Mouse (Mus musculus): ENCODE data around the gene B630019K06Rik. TPM values are rescaled to one million over a fixed set of nuclear protein-coding genes. Genes with fewer than 3 reads are reported as not detected.
A peak's percentile ranks its signal among the peaks of the same experiment; 100 is the strongest.

The B630019K06Rik gene
- polyA plus RNA-seq, 1 experiment from 2014 or later, result 4.0 TPM

- Histone ChIP-seq H3K27me3 (replicated peaks; ENCODE audit: control insufficient read depth, insufficient read depth, low read length) (no peaks in the 10 kb centered on the region), H3K36me3 (ENCODE audit: control insufficient read depth, insufficient read depth, low read length) (no peaks in the 10 kb centered on the region), H3K9me3 (ENCODE audit: control insufficient read depth, low read length) (no peaks in the 10 kb centered on the region), H3K4me3 (ENCODE audit: low read depth, low read length) (no peak overlapping the region), H3K9ac (ENCODE audit: low read depth, low read length) (no peak overlapping the region), H3K27ac (replicated peaks; ENCODE audit: low read depth, low read length) (no peak overlapping the region), H3K4me1 (ENCODE audit: control insufficient read depth, insufficient read depth, low read length) (no peaks in the 10 kb centered on the region), H3K4me2 (ENCODE audit: low read depth, low read length) (no peak overlapping the region)
- no peak for ATAC-seq (ENCODE audit: low read depth)
- DNase-seq (ENCODE audit: low spot score), result no peak
- WGBS, result 61% methylated on average over 4 of the region's 4 CpGs
Measured at GRCm38 (mm10) chrX:8900823-8901222, 8.6 kb downstream of the B630019K06Rik start.

- no peaks in the 10 kb centered on the region for H3K36me3 ChIP-seq (ENCODE audit: control insufficient read depth, insufficient read depth, low read length)
- no peaks in the 10 kb centered on the region for H3K27me3 ChIP-seq (replicated peaks; ENCODE audit: control insufficient read depth, insufficient read depth, low read length)
- no peaks in the 10 kb centered on the region for H3K4me1 ChIP-seq (ENCODE audit: control insufficient read depth, insufficient read depth, low read length)
- no peaks in the 10 kb centered on the region for H3K9me3 ChIP-seq (ENCODE audit: control insufficient read depth, low read length)
- DNase-seq (ENCODE audit: low spot score) (peak; percentile 10), ATAC-seq (ENCODE audit: low read depth) (peak; percentile 71)
- no peak overlapping the region for H3K4me3 ChIP-seq (ENCODE audit: low read depth, low read length)
- H3K27ac ChIP-seq (replicated peaks; ENCODE audit: low read depth, low read length), result no peak overlapping the region
- H3K4me2 ChIP-seq (ENCODE audit: low read depth, low read length), result no peak overlapping the region
- H3K9ac ChIP-seq (ENCODE audit: low read depth, low read length), result no peak overlapping the region
- 16% methylated on average over 6 of the region's 7 CpGs for WGBS
Measured at GRCm38 (mm10) chrX:8901906-8902472, 9.8 kb downstream of the B630019K06Rik start.

GRCm38 (mm10) chrX:8921080-8921479, 28.9 kb downstream of the B630019K06Rik start:
- no peak overlapping the region for H3K4me2 ChIP-seq (ENCODE audit: low read depth, low read length)
- no peaks in the 10 kb centered on the region for H3K4me1 ChIP-seq (ENCODE audit: control insufficient read depth, insufficient read depth, low read length)
- no peaks in the 10 kb centered on the region for H3K36me3 ChIP-seq (ENCODE audit: control insufficient read depth, insufficient read depth, low read length)
- DNase-seq (ENCODE audit: low spot score) (no peak), ATAC-seq (ENCODE audit: low read depth) (no peak)
- no peaks in the 10 kb centered on the region for H3K27me3 ChIP-seq (replicated peaks; ENCODE audit: control insufficient read depth, insufficient read depth, low read length)
- 71% methylated on average over 4 of the region's 4 CpGs for WGBS
- no peaks in the 10 kb centered on the region for H3K9me3 ChIP-seq (ENCODE audit: control insufficient read depth, low read length)
- H3K27ac ChIP-seq (replicated peaks; ENCODE audit: low read depth, low read length), result no peak overlapping the region
- no peak overlapping the region for H3K9ac ChIP-seq (ENCODE audit: low read depth, low read length)
- H3K4me3 ChIP-seq (ENCODE audit: low read depth, low read length), result no peak overlapping the region

- Histone ChIP-seq H3K27me3 (replicated peaks; ENCODE audit: control insufficient read depth, insufficient read depth, low read length) (no peaks in the 10 kb centered on the region), H3K36me3 (ENCODE audit: control insufficient read depth, insufficient read depth, low read length) (no peaks in the 10 kb centered on the region), H3K4me2 (ENCODE audit: low read depth, low read length) (no peak overlapping the region), H3K4me3 (ENCODE audit: low read depth, low read length) (no peak overlapping the region), H3K4me1 (ENCODE audit: control insufficient read depth, insufficient read depth, low read length) (no peaks in the 10 kb centered on the region), H3K9me3 (ENCODE audit: control insufficient read depth, low read length) (no peaks in the 10 kb centered on the region), H3K9ac (ENCODE audit: low read depth, low read length) (no peak overlapping the region), H3K27ac (replicated peaks; ENCODE audit: low read depth, low read length) (no peak overlapping the region)
- no peak for DNase-seq (ENCODE audit: low spot score)
- ATAC-seq (ENCODE audit: low read depth), result no peak
- WGBS, result 54% methylated on average over 9 of the region's 9 CpGs
Measured at GRCm38 (mm10) chrX:8921813-8922607, 29.8 kb downstream of the B630019K06Rik start.

GRCm38 (mm10) chrX:8927308-8927707, 35.1 kb downstream of the B630019K06Rik start:
- no peak overlapping the region for H3K9ac ChIP-seq (ENCODE audit: low read depth, low read length)
- H3K4me3 ChIP-seq (ENCODE audit: low read depth, low read length), result no peak overlapping the region
- H3K4me2 ChIP-seq (ENCODE audit: low read depth, low read length), result no peak overlapping the region
- no peaks in the 10 kb centered on the region for H3K27me3 ChIP-seq (replicated peaks; ENCODE audit: control insufficient read depth, insufficient read depth, low read length)
- no peaks in the 10 kb centered on the region for H3K4me1 ChIP-seq (ENCODE audit: control insufficient read depth, insufficient read depth, low read length)
- H3K9me3 ChIP-seq (ENCODE audit: control insufficient read depth, low read length), result no peaks in the 10 kb centered on the region
- WGBS, result 46% methylated on average over 4 of the region's 4 CpGs
- no peaks in the 10 kb centered on the region for H3K36me3 ChIP-seq (ENCODE audit: control insufficient read depth, insufficient read depth, low read length)
- DNase-seq (ENCODE audit: low spot score) (no peak), ATAC-seq (ENCODE audit: low read depth) (no peak)
- H3K27ac ChIP-seq (replicated peaks; ENCODE audit: low read depth, low read length), result no peak overlapping the region

- no peak for ATAC-seq (ENCODE audit: low read depth)
- Histone ChIP-seq H3K4me3 (ENCODE audit: low read depth, low read length) (no peak overlapping the region), H3K4me2 (ENCODE audit: low read depth, low read length) (no peak overlapping the region), H3K9me3 (ENCODE audit: control insufficient read depth, low read length) (no peaks in the 10 kb centered on the region), H3K27me3 (replicated peaks; ENCODE audit: control insufficient read depth, insufficient read depth, low read length) (no peaks in the 10 kb centered on the region), H3K36me3 (ENCODE audit: control insufficient read depth, insufficient read depth, low read length) (no peaks in the 10 kb centered on the region), H3K9ac (ENCODE audit: low read depth, low read length) (no peak overlapping the region), H3K27ac (replicated peaks; ENCODE audit: low read depth, low read length) (no peak overlapping the region), H3K4me1 (ENCODE audit: control insufficient read depth, insufficient read depth, low read length) (no peaks in the 10 kb centered on the region)
- 83% methylated on average over 8 of the region's 8 CpGs for WGBS
- no peak for DNase-seq (ENCODE audit: low spot score)
Measured at GRCm38 (mm10) chrX:8944041-8944440, 51.9 kb downstream of the B630019K06Rik start.

Other genes starting within 250 kb of the B630019K06Rik start
- gene Ssxb8, start 201.5 kb upstream of the B630019K06Rik start, polyA plus RNA-seq (2014; fragmentation: Nextera tagmentation; extraction: Ambion mirVana), result not detected in 2 replicates
- gene Ssx9, start 143.9 kb upstream of the B630019K06Rik start, polyA plus RNA-seq (2014; fragmentation: Nextera tagmentation; extraction: Ambion mirVana), result not detected in 2 replicates
- gene Ssxb5, start 88.7 kb upstream of the B630019K06Rik start, polyA plus RNA-seq (2014; fragmentation: Nextera tagmentation; extraction: Ambion mirVana), result not detected in 2 replicates
- gene Gm6592, start 48.4 kb upstream of the B630019K06Rik start, polyA plus RNA-seq (2014; fragmentation: Nextera tagmentation; extraction: Ambion mirVana), result not detected in 2 replicates
- not detected in 2 replicates for gene Gm5751, start 18.1 kb upstream of the B630019K06Rik start, polyA plus RNA-seq (2014; fragmentation: Nextera tagmentation; extraction: Ambion mirVana)
- not detected in 2 replicates for gene Fthl17b, start 70.6 kb downstream of the B630019K06Rik start, polyA plus RNA-seq (2014; fragmentation: Nextera tagmentation; extraction: Ambion mirVana)
- gene Fthl17c, start 84.2 kb downstream of the B630019K06Rik start, polyA plus RNA-seq (2014; fragmentation: Nextera tagmentation; extraction: Ambion mirVana), result not detected in 2 replicates
- not detected in 2 replicates for gene Fthl17d, start 94.4 kb downstream of the B630019K06Rik start, polyA plus RNA-seq (2014; fragmentation: Nextera tagmentation; extraction: Ambion mirVana)
- gene Fthl17e, start 141.1 kb downstream of the B630019K06Rik start, polyA plus RNA-seq (2014; fragmentation: Nextera tagmentation; extraction: Ambion mirVana), result not detected in 2 replicates
- not detected in 2 replicates for gene Fthl17f, start 170.6 kb downstream of the B630019K06Rik start, polyA plus RNA-seq (2014; fragmentation: Nextera tagmentation; extraction: Ambion mirVana)
- gene 4930402K13Rik, start 212.2 kb downstream of the B630019K06Rik start, polyA plus RNA-seq (2014; fragmentation: Nextera tagmentation; extraction: Ambion mirVana), result not detected in 2 replicates

Measured in embryonic facial prominence, embryonic 14.5 days (tissue).